Mouse (Mus musculus) neural tube, embryonic 13.5 days (tissue): ENCODE results near the gene Tax1bp3. TPM values are rescaled to one million over a fixed set of nuclear protein-coding genes. Genes with fewer than 3 reads are reported as not detected.

Experiments
- ATAC-seq: fragments of 200-750 bp; cut with Nextera tagmentation; 2 replicates; pipeline ENCODE4 v1.8.0; 2017; ENCODE audit warnings: low read depth, mild to moderate bottlenecking, moderate TSS enrichment, moderate library complexity
- H3K27ac ChIP-seq: fragments of 300-500 bp; sonication (generic); replicated peaks from 2 replicates; pipeline ENCODE4 v1.5.1; 2015; ENCODE audit warnings: moderate library complexity, mild to moderate bottlenecking, inconsistent platforms
- H3K27me3 ChIP-seq: fragments of 300-500 bp; sonication (generic); 2 replicates; pipeline ENCODE4 v1.6.1; 2015; ENCODE audit warnings: mild to moderate bottlenecking, inconsistent platforms
- H3K36me3 ChIP-seq: fragments of 300-500 bp; sonication (generic); 2 replicates; pipeline ENCODE4 v1.6.1; 2015; ENCODE audit warnings: mild to moderate bottlenecking, inconsistent platforms
- H3K4me1 ChIP-seq: fragments of 300-500 bp; sonication (generic); replicated peaks from 2 replicates; pipeline ENCODE4 v1.6.1; 2015; ENCODE audit warnings: inconsistent platforms
- H3K4me2 ChIP-seq: fragments of 300-500 bp; sonication (generic); 2 replicates; pipeline ENCODE4 v1.6.1; 2015; ENCODE audit warnings: inconsistent platforms, mild to moderate bottlenecking, moderate library complexity
- H3K4me3 ChIP-seq: fragments of 300-500 bp; sonication (generic); 2 replicates; pipeline ENCODE4 v1.5.1; 2015; ENCODE audit warnings: mild to moderate bottlenecking, inconsistent platforms
- H3K9ac ChIP-seq: fragments of 300-500 bp; sonication (generic); 2 replicates; pipeline ENCODE4 v1.6.1; 2015; ENCODE audit warnings: moderate library complexity, mild to moderate bottlenecking, inconsistent platforms
- H3K9me3 ChIP-seq: fragments of 300-500 bp; sonication (generic); 2 replicates; pipeline ENCODE4 v1.6.1; 2016; ENCODE audit warnings: inconsistent platforms
- WGBS: fragments of 180-500 bp; shearing (Covaris S2); methylation state at CpG from one replicate; pipeline ENCODE4 v1.1.7; 2015; 5-methylcytosine and 5-hydroxymethylcytosine counted together
- polyA plus RNA-seq: library from polyadenylated mRNA; unstranded; fragments of >200 nt; fragmentation: Nextera tagmentation; extraction: Ambion mirVana; gene quantifications from 2 replicates; pipeline ENCODE4 v1.2.1, GENCODE M21; 2015

The Tax1bp3 gene
- polyA plus RNA-seq, 1 experiment from 2014 or later, result 197 TPM

DNA sequence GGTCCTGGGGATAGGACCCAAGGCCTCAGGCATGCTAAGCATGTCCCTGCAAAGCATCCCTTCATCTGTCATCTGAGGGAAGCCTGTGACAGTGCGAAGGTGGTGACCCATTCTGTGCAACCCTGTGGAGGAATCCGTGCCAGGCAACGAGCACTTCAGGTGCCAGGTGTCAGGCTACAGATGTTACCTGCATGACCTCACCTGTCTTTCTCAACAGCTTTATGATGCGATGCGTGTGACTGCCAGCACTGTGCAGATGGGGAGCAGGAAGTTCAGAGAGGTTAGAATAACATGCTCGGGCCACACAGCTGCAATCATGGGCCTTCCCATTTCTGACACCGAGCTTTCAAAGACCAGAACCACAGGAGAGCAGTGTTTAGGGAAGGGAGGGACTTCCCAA lies 28.3 kb downstream of the Tax1bp3 start:
- Histone ChIP-seq H3K36me3 (no peaks in the 10 kb centered on the region), H3K9ac (no peak overlapping the region), H3K4me2 (no peak overlapping the region), H3K27ac (no peak overlapping the region), H3K9me3 (no peaks in the 10 kb centered on the region), H3K4me3 (no peak overlapping the region), H3K27me3 (no peaks in the 10 kb centered on the region), H3K4me1 (0 out of 2 replicates have a peak, but pooled peaks cover 7% of the 10 kb centered on the region)
- no peak for ATAC-seq
- 74% methylated on average over 7 of the region's 7 CpGs for WGBS

DNA sequence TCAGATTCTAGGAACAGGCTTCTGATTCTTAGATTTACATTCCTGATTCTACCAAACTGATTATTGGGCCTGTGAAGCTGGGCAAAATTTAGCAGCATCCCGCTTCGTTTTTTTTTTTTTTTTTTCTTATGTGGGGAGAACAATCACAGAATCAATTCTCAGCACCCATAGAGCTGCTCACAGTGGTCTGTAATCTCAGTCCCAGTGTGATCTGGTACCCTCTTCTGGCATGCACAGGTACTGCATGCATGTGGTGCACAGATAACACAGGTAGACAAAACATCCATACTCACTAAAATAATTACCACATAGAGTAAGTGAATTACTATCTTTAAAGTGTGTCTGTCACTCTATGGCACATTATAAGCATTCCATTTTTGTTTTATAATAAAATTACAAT lies 30.7 kb downstream of the Tax1bp3 start:
- no peak overlapping the region for H3K4me2 ChIP-seq
- H3K4me3 ChIP-seq, result no peak overlapping the region
- H3K27ac ChIP-seq, result no peak overlapping the region
- no peak for ATAC-seq
- 0 out of 2 replicates have a peak, but pooled peaks cover 7% of the 10 kb centered on the region for H3K4me1 ChIP-seq
- 89% methylated on average over 2 of the region's 2 CpGs for WGBS
- H3K9me3 ChIP-seq, result no peaks in the 10 kb centered on the region
- no peaks in the 10 kb centered on the region for H3K27me3 ChIP-seq
- H3K36me3 ChIP-seq, result no peaks in the 10 kb centered on the region
- no peak overlapping the region for H3K9ac ChIP-seq

DNA sequence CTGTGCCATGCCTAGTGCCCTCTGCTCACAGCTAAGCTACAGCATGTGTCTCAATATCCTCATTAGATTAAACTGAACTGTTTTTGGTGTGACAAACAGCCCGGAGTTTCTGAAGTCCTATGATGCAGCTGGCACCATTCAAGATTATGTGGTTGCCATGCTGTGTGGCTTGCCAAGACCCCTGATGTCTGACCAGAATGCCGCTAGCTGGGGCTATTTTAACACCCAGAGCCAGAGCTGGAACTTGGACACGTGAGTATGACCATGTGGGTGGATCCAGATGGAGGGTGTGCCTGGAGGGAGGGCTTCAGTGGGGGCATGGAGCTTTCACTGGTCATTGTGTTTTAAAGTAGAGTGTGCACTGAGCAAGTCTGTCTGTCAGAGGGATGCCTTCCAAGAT lies 37.1 kb downstream of the Tax1bp3 start:
- Histone ChIP-seq H3K27me3 (no peaks in the 10 kb centered on the region), H3K27ac (no peak overlapping the region), H3K9me3 (no peaks in the 10 kb centered on the region), H3K4me1 (no peaks in the 10 kb centered on the region), H3K4me2 (no peak overlapping the region), H3K36me3 (no peaks in the 10 kb centered on the region), H3K4me3 (no peak overlapping the region), H3K9ac (no peak overlapping the region)
- WGBS, result 79% methylated on average over 3 of the region's 3 CpGs
- ATAC-seq, result no peak

DNA sequence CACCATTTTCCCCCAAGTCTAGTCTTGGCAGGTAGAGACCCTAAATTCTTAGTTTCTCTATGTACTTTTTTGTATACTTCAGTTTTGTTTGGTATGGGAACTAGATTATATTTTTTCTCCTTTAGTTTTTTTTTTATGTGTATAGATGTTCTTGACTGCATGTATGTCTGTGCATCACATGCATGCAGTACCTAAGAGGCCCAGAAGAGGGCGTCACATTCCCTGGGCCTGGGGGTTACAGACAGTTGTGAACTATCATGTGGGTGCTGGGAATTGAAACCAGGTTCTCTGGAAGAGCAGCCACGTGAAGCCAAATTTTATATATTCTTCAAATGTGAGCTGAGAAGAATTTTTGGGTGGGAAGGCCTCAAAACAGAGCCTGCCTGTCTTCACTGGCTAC lies 42.8 kb downstream of the Tax1bp3 start:
- no peak for ATAC-seq

DNA sequence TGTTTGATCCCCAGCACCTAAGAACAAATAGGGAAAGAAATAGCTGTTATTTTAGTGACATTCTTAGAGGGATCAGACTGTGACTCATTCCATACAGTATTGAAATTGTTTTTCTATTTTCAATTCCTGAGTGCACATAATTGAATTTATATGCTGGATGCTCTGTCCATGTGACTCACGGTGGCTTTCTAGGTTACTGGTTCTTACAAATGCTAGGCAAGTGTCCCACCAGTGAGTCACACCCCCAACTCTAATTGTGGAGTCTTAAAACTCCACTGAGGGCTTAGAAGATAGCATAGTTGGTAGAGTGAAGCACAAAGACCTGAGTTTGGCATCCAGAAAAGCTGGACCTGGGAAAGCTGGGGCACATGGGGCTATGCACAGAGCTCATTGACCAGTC lies 43.8 kb downstream of the Tax1bp3 start:
- no peaks in the 10 kb centered on the region for H3K36me3 ChIP-seq
- no peak for ATAC-seq
- no peaks in the 10 kb centered on the region for H3K27me3 ChIP-seq
- H3K4me1 ChIP-seq, result no peaks in the 10 kb centered on the region
- H3K4me3 ChIP-seq, result no peak overlapping the region
- 88% methylated on average over 1 of the region's 1 CpGs for WGBS
- no peaks in the 10 kb centered on the region for H3K9me3 ChIP-seq
- no peak overlapping the region for H3K27ac ChIP-seq
- H3K4me2 ChIP-seq, result no peak overlapping the region
- H3K9ac ChIP-seq, result no peak overlapping the region

More for the DNA sequence above, 42.8 kb downstream of the Tax1bp3 start:
- H3K36me3 ChIP-seq, result no peaks in the 10 kb centered on the region
- 69% methylated on average over 2 of the region's 2 CpGs for WGBS
- H3K9me3 ChIP-seq, result no peaks in the 10 kb centered on the region
- no peak overlapping the region for H3K4me3 ChIP-seq
- H3K4me1 ChIP-seq, result no peaks in the 10 kb centered on the region
- H3K27me3 ChIP-seq, result no peaks in the 10 kb centered on the region
- H3K4me2 ChIP-seq, result no peak overlapping the region
- H3K9ac ChIP-seq, result no peak overlapping the region
- H3K27ac ChIP-seq, result no peak overlapping the region

DNA sequence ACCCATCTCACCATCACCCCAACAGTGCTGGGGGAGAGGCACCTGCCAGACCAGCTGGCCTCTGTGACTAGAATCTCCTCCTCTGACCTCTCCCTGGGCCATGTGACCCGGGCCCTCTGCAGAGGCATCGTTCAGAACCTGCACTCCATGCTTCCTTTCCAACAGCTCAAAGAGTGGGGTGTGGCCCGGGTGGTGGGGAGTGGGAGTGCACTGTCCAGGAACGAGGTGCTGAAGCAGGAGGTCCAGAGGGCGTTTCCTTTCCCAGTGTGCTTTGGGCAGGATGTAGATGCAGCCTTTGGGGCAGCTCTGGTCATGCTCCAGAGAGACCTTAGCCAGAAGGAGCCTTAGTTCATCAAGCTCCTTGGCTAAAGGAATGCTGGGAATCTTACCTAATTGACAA lies 46.0 kb downstream of the Tax1bp3 start:
- H3K4me3 ChIP-seq, result no peak overlapping the region
- no peak overlapping the region for H3K9ac ChIP-seq
- WGBS, result 41% methylated on average over 5 of the region's 5 CpGs
- no peaks in the 10 kb centered on the region for H3K36me3 ChIP-seq
- no peaks in the 10 kb centered on the region for H3K4me1 ChIP-seq
- no peaks in the 10 kb centered on the region for H3K27me3 ChIP-seq
- H3K4me2 ChIP-seq, result no peak overlapping the region
- no peak overlapping the region for H3K27ac ChIP-seq
- H3K9me3 ChIP-seq, result no peaks in the 10 kb centered on the region
- no peak for ATAC-seq

DNA sequence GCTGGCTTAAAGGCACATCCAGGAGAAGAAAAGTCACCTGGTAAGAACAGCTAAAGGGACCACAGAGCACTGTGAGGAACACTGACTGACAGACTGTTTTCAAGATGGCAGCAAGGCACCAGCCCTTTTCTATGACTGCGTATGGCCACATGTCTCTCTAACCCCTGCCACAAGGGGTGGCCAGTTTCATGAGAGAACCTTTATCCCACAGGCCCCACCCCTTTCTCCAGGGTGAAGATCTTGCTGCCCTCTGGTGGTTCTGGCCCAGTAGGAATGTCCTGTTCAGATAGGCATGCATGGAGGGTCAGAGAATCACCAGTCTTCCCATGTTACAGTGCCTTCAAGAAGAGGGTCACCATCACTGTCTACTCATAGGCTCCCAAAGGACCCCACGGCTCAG lies 47.1 kb downstream of the Tax1bp3 start:
- H3K27me3 ChIP-seq, result no peaks in the 10 kb centered on the region
- no peak for ATAC-seq
- no peak overlapping the region for H3K4me2 ChIP-seq
- H3K4me3 ChIP-seq, result no peak overlapping the region
- no peak overlapping the region for H3K27ac ChIP-seq
- no peaks in the 10 kb centered on the region for H3K4me1 ChIP-seq
- WGBS, result 67% methylated on average over 2 of the region's 2 CpGs
- H3K9ac ChIP-seq, result no peak overlapping the region
- no peaks in the 10 kb centered on the region for H3K9me3 ChIP-seq
- no peaks in the 10 kb centered on the region for H3K36me3 ChIP-seq

DNA sequence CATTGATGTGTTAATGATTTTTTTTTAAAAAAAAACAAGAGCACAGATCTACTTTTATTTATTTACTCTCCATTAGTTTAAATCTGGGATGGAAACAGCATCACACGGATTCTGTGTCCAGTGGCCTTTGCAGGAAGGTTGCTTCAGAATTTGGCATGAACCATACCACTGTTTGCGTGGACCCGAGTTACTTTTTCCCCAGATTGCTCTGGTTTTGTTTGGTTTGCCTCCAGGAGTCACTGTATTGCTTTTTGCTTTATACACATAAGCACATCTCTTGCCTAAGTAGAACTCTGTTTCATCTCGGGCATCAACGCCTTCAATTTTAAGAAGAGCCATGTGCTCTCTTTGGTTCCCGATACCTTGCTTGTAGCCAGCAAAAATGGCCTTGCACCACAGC lies 49.0 kb downstream of the Tax1bp3 start:
- no peaks in the 10 kb centered on the region for H3K36me3 ChIP-seq
- H3K27me3 ChIP-seq, result no peaks in the 10 kb centered on the region
- 87% methylated on average over 6 of the region's 6 CpGs for WGBS
- no peak overlapping the region for H3K4me2 ChIP-seq
- ATAC-seq, result no peak
- H3K27ac ChIP-seq, result no peak overlapping the region
- no peaks in the 10 kb centered on the region for H3K9me3 ChIP-seq
- H3K4me3 ChIP-seq, result no peak overlapping the region
- no peaks in the 10 kb centered on the region for H3K4me1 ChIP-seq
- no peak overlapping the region for H3K9ac ChIP-seq

DNA sequence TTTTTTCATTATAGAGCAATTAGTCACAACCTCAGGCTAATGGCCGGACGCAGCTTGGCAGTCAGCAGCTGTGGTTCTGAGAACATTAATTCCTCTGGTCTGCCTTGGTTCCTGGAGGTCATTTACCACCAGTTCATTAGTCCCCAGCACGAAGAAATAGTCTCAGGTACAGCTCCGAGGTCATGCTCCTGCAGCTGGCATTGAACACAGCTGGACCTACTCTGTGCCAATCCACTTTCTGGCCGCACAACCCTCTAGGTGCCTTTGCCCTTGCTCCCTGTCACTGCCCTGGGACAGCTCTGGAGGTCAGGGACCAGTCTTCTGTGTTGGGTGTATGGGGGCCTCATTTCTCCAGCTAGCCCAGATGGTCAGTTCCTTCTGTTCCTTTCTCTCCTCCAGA lies 52.0 kb downstream of the Tax1bp3 start:
- Histone ChIP-seq H3K27ac (no peak overlapping the region), H3K9ac (no peak overlapping the region), H3K9me3 (no peaks in the 10 kb centered on the region), H3K36me3 (no peaks in the 10 kb centered on the region), H3K27me3 (no peaks in the 10 kb centered on the region), H3K4me1 (no peaks in the 10 kb centered on the region), H3K4me3 (no peak overlapping the region), H3K4me2 (no peak overlapping the region)
- ATAC-seq, result no peak
- 84% methylated on average over 5 of the region's 5 CpGs for WGBS

DNA sequence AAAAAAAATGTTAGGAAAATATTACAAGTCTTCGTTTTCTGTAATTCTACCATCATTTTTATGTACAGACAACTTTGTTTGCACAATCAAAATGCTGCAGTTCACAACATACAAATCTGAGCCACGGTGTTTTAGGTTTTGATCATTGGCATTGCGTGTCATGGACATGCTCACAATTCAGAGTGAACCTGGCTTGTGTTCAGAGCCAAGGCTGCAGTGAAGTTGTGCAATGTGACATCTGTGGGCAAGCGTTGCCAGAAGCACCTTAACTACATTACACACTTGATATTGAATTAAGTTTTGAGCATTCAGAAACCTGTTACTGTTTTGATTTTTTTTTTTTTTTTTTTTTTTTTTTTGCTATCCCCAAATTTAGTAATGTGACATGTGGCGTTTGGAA lies 53.2 kb downstream of the Tax1bp3 start:
- ATAC-seq, result no peak
- no peaks in the 10 kb centered on the region for H3K27me3 ChIP-seq
- H3K9ac ChIP-seq, result no peak overlapping the region
- no peak overlapping the region for H3K27ac ChIP-seq
- H3K4me1 ChIP-seq, result no peaks in the 10 kb centered on the region
- no peaks in the 10 kb centered on the region for H3K9me3 ChIP-seq
- H3K36me3 ChIP-seq, result no peaks in the 10 kb centered on the region
- 89% methylated on average over 5 of the region's 5 CpGs for WGBS
- no peak overlapping the region for H3K4me3 ChIP-seq
- H3K4me2 ChIP-seq, result no peak overlapping the region

DNA sequence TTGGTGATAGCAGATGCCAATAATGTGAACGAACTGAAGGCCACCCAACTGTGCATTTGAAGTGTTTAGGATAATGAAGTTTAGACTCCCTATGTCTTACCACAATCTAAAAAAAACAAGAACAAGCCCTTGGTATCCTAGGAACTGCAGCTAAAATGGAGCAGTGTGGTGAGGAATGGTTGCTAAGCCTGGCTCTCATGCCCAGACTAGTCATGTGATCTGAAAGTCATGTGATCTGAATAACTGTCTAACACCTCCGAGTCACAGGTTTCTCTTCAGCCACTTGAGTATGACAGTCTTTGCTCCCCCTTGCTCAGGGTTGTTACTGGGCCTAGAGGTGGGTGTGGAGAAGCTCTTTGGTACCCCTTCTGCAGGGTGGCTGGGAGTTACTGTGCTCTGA lies 55.6 kb downstream of the Tax1bp3 start:
- H3K36me3 ChIP-seq, result no peaks in the 10 kb centered on the region
- no peak overlapping the region for H3K4me2 ChIP-seq
- H3K4me3 ChIP-seq, result no peak overlapping the region
- no peak for ATAC-seq
- no peak overlapping the region for H3K9ac ChIP-seq
- H3K9me3 ChIP-seq, result no peaks in the 10 kb centered on the region
- no peaks in the 10 kb centered on the region for H3K27me3 ChIP-seq
- no peaks in the 10 kb centered on the region for H3K4me1 ChIP-seq
- 73% methylated on average over 2 of the region's 2 CpGs for WGBS
- H3K27ac ChIP-seq, result no peak overlapping the region
